Mouse (Mus musculus) G1E (cell line): ENCODE measurements around the gene Sorbs1. TPM values are rescaled to one million over a fixed set of nuclear protein-coding genes. Genes with fewer than 3 reads are reported as not detected.

Experiments used
- ATAC-seq: 2 replicates; pipeline ENCODE4 v1.8.0; 2016; ENCODE audit warnings: mild to moderate bottlenecking; ENCODE audit not compliant: insufficient number of reproducible peaks, poor library complexity, low FRiP score, severe bottlenecking; ENCODE audit errors: extremely low read depth
- DNase-seq: peaks from one replicate; pipeline ENCODE4 v3.0.0; 2012; ENCODE audit warnings: low spot score
- H3K27me3 ChIP-seq: 2 replicates; pipeline ENCODE4 v1.6.1; 2012; ENCODE audit warnings: mild to moderate bottlenecking, low read length, inconsistent platforms; ENCODE audit not compliant: insufficient read depth
- H3K36me3 ChIP-seq: replicated peaks from 2 replicates; pipeline ENCODE3; 2012; ENCODE audit warnings: mild to moderate bottlenecking, inconsistent platforms
- H3K4me1 ChIP-seq: 2 replicates; pipeline ENCODE4 v1.6.1; 2012; ENCODE audit warnings: low read depth, low read length, inconsistent platforms, mixed read lengths; ENCODE audit not compliant: insufficient read depth
- H3K4me3 ChIP-seq: 2 replicates; pipeline ENCODE4 v1.5.1; 2012; ENCODE audit warnings: low read depth, mild to moderate bottlenecking, inconsistent platforms, low read length, moderate library complexity, mixed read lengths
- H3K9me3 ChIP-seq: replicated peaks from 2 replicates; pipeline ENCODE4 v1.6.1; 2012; ENCODE audit warnings: inconsistent platforms
- CTCF ChIP-seq: IDR thresholded peaks from 2 replicates; pipeline ENCODE4 v1.5.1; 2012; ENCODE audit warnings: low read depth, low read length, inconsistent platforms, mixed read lengths
- GATA1 ChIP-seq: IDR thresholded peaks from 2 replicates; pipeline ENCODE4 v1.6.1; 2012; ENCODE audit warnings: borderline replicate concordance, low read length, inconsistent platforms, mixed read lengths
- GATA2 ChIP-seq: IDR thresholded peaks from 2 replicates; pipeline ENCODE4 v1.6.1; 2012; ENCODE audit warnings: low read depth, low read length, inconsistent platforms, borderline replicate concordance
- POLR2AphosphoS5 ChIP-seq: IDR thresholded peaks from 2 replicates; pipeline ENCODE4 v1.6.1; 2012; ENCODE audit warnings: low read depth, low read length, inconsistent platforms; ENCODE audit not compliant: insufficient replicate concordance
- TAL1 ChIP-seq: conservative IDR thresholded peaks from 2 replicates; pipeline ENCODE4 v1.6.1; 2012; ENCODE audit warnings: low read depth, low read length, inconsistent platforms, mixed read lengths
- polyA plus RNA-seq: library from polyadenylated mRNA; stranded (reverse); fragments of >175 nt; gene quantifications from 2 replicates; pipeline ENCODE4 v1.2.3, GENCODE M21; 2012
- total RNA-seq, 2 experiments: library from RNA; stranded (forward) in 1 of 2; stranded (reverse) in 1 of 2; fragments of 200-1000 nt in 1 of 2; fragments of >200 nt in 1 of 2; fragmentation: Nextera tagmentation in 1 of 2; gene quantifications; 2 replicates each; pipeline ENCODE4 v1.2.3; 2014 to 2017

Sorbs1 gene
- total and polyA plus RNA-seq, 3 experiments: 9.2 to 64.2 (median 19.2) TPM

DNA sequence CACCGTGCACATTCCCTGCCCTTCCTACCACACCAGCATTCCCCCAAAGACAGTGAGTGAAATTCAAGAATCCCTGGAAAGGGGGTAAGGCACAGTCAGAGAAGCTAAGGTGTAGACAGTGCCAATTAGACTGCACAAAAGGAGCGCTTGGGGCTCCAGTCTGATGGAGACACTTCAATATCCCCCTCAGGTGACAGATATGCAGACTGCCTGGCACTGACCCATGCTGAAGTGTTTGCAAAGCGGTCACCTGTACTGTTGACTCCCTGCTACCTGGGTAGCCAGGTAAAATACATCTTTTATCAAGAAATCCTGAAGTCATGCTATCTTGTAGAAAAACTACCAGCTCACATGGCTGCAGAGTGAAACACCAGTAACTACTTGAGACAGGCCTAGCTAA is 54.8 kb downstream of the Sorbs1 start:
- no peak for TF ChIP-seq POLR2AphosphoS5
- no peak for TF ChIP-seq GATA2
- no peak for TF ChIP-seq CTCF
- no peak for TF ChIP-seq TAL1
- no peak for TF ChIP-seq GATA1
- Histone ChIP-seq H3K27me3 (no peaks in the 10 kb centered on the region), H3K4me3 (no peak overlapping the region), H3K4me1 (peaks cover 35% of the 10 kb centered on the region), H3K9me3 (no peaks in the 10 kb centered on the region), H3K36me3 (peaks cover 20% of the 10 kb centered on the region)
- ATAC-seq (no peak), DNase-seq (no peak)

DNA sequence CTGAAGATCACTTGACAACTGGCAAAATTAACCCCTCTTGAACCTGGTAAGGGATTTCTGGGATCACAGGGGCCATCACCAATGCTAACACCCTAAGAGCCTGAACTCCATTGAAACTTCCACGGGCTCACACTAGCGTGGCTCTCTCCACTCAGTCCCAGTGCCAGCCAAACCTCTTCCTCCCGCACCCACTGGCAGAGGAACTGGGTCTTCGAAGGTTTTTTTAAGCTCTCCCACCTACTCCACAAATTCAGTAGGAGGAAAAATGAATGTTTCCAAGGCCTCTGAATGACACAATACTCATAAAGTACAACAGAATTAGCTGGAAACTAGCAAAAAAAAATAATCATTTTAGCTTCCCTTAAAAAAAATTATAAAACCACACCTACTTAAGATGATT is 58.3 kb downstream of the Sorbs1 start:
- DNase-seq (no peak), ATAC-seq (no peak)
- Histone ChIP-seq H3K9me3 (0 out of 2 replicates have a peak, but pooled peaks cover 4% of the 10 kb centered on the region), H3K27me3 (no peaks in the 10 kb centered on the region), H3K4me3 (no peak overlapping the region), H3K4me1 (peaks cover 15% of the 10 kb centered on the region), H3K36me3 (peaks cover 44% of the 10 kb centered on the region)
- TF ChIP-seq TAL1 (no peak), GATA2 (no peak), POLR2AphosphoS5 (no peak), GATA1 (no peak), CTCF (no peak)

DNA sequence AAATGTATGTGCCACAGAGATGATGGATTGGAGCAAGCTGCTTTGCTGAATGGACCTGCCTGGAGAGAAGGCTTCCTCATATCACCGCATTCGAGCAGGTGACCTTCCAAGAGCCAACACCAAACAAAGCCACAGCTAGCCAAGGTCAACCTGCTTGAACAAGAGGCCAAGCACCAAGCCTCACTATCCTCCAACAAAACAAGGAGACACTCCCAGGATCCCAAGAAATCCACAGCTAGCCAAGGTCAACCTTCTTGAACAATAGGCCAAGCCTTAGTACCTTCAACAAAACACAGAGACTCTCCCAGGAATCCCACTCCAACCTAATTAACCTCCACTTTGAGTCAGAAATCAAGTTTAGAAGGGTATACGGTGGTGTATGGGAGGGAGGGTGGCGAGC is 59.5 kb downstream of the Sorbs1 start:
- Histone ChIP-seq H3K4me3 (no peak overlapping the region), H3K4me1 (peaks cover 14% of the 10 kb centered on the region), H3K9me3 (0 out of 2 replicates have a peak, but pooled peaks cover 4% of the 10 kb centered on the region), H3K36me3 (peaks cover 43% of the 10 kb centered on the region), H3K27me3 (no peaks in the 10 kb centered on the region)
- TF ChIP-seq POLR2AphosphoS5 (no peak), GATA2 (no peak)
- DNase-seq (no peak), ATAC-seq (no peak)

DNA sequence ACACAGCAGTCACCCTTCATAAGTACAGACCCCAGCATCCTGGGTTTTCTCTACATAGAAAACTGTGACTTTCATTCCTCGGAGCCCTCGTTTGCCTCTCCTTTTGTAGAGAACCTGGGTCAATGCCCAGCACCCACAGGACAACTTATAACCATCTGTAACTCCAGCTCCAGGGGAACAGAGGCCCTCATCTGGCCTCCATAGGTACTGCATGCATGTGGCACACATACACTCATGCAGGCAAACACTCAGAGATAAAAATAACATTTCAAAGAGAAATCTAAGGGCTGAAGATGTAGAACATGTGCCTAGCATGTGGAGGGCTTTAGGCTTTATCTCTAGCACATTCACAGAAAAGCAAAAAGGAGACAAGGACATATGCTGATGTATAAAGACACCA is 61.4 kb downstream of the Sorbs1 start:
- TF ChIP-seq GATA1: no peak
- TF ChIP-seq TAL1: no peak
- no peak for TF ChIP-seq CTCF
- TF ChIP-seq POLR2AphosphoS5: no peak
- no peak for TF ChIP-seq GATA2
- Histone ChIP-seq H3K4me3 (no peak overlapping the region), H3K27me3 (no peaks in the 10 kb centered on the region), H3K9me3 (0 out of 2 replicates have a peak, but pooled peaks cover 4% of the 10 kb centered on the region), H3K4me1 (peaks cover 20% of the 10 kb centered on the region), H3K36me3 (peaks cover 50% of the 10 kb centered on the region)
- DNase-seq (no peak), ATAC-seq (no peak)

DNA sequence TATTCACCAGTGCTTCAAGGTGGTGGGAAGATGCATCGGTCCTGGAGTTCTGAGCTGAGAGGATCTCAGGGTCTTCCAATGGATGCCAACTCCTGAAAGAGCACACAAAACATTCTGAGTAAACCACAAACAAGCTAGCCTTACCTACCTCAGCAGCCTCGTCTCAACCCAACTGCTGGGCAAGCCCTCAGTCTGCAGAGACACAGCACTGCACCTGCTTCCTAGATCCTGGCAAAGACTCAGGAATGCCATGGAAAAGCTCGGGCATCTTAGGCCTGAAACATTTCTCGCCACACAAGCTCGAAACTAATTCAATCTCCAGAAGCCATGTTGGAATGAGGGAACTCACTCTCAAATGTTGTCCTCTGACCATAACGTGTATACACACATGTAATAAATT is 62.3 kb downstream of the Sorbs1 start:
- Histone ChIP-seq H3K4me1 (peaks cover 20% of the 10 kb centered on the region), H3K27me3 (no peaks in the 10 kb centered on the region), H3K4me3 (no peak overlapping the region), H3K9me3 (0 out of 2 replicates have a peak, but pooled peaks cover 4% of the 10 kb centered on the region), H3K36me3 (peaks cover 55% of the 10 kb centered on the region)
- TF ChIP-seq CTCF (no peak), GATA1 (no peak), TAL1 (no peak), POLR2AphosphoS5 (no peak), GATA2 (no peak)
- ATAC-seq: no peak
- DNase-seq: no peak

DNA sequence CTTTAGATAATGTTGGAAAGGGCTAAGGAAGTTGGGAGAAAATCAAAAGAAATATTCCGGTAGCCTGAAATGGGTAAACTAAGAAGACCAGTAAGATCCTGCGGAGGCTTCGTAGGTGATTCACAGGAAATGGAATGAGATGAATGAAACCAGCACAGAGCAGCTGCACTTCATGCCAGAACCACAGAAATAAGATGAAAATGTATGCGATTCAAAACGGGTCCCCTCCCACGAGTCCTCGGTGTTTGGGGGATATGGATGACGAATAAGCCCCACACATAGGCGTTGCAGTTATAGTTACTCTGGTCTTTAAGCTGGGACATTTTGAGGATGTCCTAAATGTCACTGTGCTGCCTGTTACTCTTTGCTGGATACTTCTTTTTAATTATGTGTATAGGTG is 67.1 kb downstream of the Sorbs1 start:
- Histone ChIP-seq H3K4me1 (peaks cover 34% of the 10 kb centered on the region), H3K27me3 (no peaks in the 10 kb centered on the region), H3K4me3 (no peak overlapping the region), H3K9me3 (no peaks in the 10 kb centered on the region), H3K36me3 (peaks cover 41% of the 10 kb centered on the region)
- ATAC-seq (no peak), DNase-seq (no peak)
- TF ChIP-seq CTCF (no peak), POLR2AphosphoS5 (no peak), TAL1 (no peak), GATA2 (no peak), GATA1 (no peak)

DNA sequence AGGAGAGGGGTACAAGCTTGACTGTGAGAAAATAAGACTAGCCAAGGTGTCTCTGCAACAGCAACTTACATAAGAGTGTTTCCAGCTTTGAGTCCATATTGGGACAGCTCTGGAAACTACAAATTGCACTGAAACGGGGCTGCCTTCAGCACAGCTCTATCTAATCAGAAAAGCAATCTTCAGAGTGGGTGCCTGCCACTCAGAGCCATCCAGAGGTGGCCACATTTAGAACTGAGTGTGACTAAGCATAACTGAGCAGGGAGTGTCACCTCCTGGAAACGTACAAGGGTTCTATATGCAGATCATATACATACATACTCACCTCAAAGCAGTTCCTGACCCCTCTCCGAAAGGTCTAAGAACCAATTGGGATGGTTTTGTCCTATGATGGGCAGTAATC is 71.2 kb downstream of the Sorbs1 start:
- Histone ChIP-seq H3K36me3 (peaks cover 40% of the 10 kb centered on the region), H3K27me3 (no peaks in the 10 kb centered on the region), H3K4me3 (peak overlapping the region; percentile 20; the same call in 1 of the 2 replicates), H3K9me3 (no peaks in the 10 kb centered on the region), H3K4me1 (peaks cover 19% of the 10 kb centered on the region)
- peak; percentile 88 for ATAC-seq
- DNase-seq: no peak
- TF ChIP-seq GATA1 (no peak), TAL1 (no peak), GATA2 (no peak), POLR2AphosphoS5 (no peak), CTCF (no peak)
